Mouse (Mus musculus): ENCODE measurements at regions not wholly inside any gene's neighbourhood (a gene's known extent, or its start where the extent isn't known, plus 50 kb on each side); places are given as distances from the start of the nearest gene placed in this dataset.

GRCm38 (mm10) chr2:92521527-92521926, 61.2 kb upstream of the Slc35c1 start:
- no peak for TF ChIP-seq CTCF (IDR thresholded peaks at IDR 0.05; ENCODE audit: extremely low read depth, insufficient read depth, low read length)
- no peak for TF ChIP-seq POLR2A (IDR thresholded peaks at IDR 0.05; ENCODE audit: extremely low read depth, insufficient read depth, low read length)

Measured in cortical plate, adult 2 months (tissue).